11 mouse cellular contexts compared by ENCODE assay signal in genomic region chr8:126162748-126163371, GRCm38 (mm10).
DNase-seq lines count a peak whose midpoint lies in the region; ATAC-seq and TF ChIP-seq lines count a peak whose summit lies in the region.
"Had no signal": no experiment of that assay in that cellular context is flagged by ENCODE, and none has a peak within 500 bp of the region (broad histone marks: within the 10 kb centered on the region; RNA-seq: fewer than 3 reads in every experiment).

No protein-coding gene starts in this region.

- no peak overlapping the region for H3K4me3 ChIP-seq in heart, adult 2 months
- H3K4me3 ChIP-seq: heart, embryonic 15.5 days had no signal

- DNase-seq in cerebellum, adult 9-11 months: peak; percentile 92
- DNase-seq in layer of hippocampus, postnatal 10 days (ENCODE audit: low spot score in 2 of 2): peak; percentile 64 to 65
- peak; percentile 80 to 89 for DNase-seq in right cerebral cortex, postnatal 10 days (ENCODE audit: low spot score in 2 of 2)
- no peak for DNase-seq in retina, postnatal 1 day
- no peak for DNase-seq in heart, adult 2 months
- DNase-seq: spleen, adult 18-20 months had no signal

- no peak overlapping the region for H3K27ac ChIP-seq in heart, adult 2 months
- H3K27ac ChIP-seq: heart, embryonic 15.5 days; macrophage had no signal

- H3K79me2 ChIP-seq in heart, adult 2 months (replicated peaks; ENCODE audit: control insufficient read depth, insufficient read depth, low read length): no peaks in the 10 kb centered on the region

- intact Hi-C loops in heart, adult 2 months (cut with DNase I): loop anchor here (10.0 kb wide), 1 partner anchor 542 kb away; no protein-coding TSS in a partner anchor

- 41% methylated on average over 11 of the region's 11 CpGs for WGBS in heart, adult 2 months

- no peak overlapping the region for H3K9ac ChIP-seq in heart, adult 2 months (ENCODE audit: low read depth, low read length)
- H3K9ac ChIP-seq: heart, embryonic 15.5 days had no signal

- no peaks in the 10 kb centered on the region for H3K36me3 ChIP-seq in heart, adult 2 months (ENCODE audit: control insufficient read depth, insufficient read depth, low read length)
- H3K36me3 ChIP-seq: heart, embryonic 15.5 days had no signal

- H3K4me1 ChIP-seq in heart, adult 2 months (ENCODE audit: control insufficient read depth, insufficient read depth, low read length): no peaks in the 10 kb centered on the region

- ATAC-seq in frontal cortex, adult (ENCODE audit: low TSS enrichment): peak; percentile 92
- ATAC-seq in inflammation-experienced regulatory T-cells, adult 6 months: no peak
- ATAC-seq: Patski had no signal

- no peaks in the 10 kb centered on the region for H3K27me3 ChIP-seq in heart, adult 2 months (ENCODE audit: control insufficient read depth, insufficient read depth, low read length)
- H3K27me3 ChIP-seq: heart, embryonic 15.5 days had no signal

- no peak for TF ChIP-seq CTCF in heart, adult 2 months (IDR thresholded peaks at IDR 0.05)

- TF ChIP-seq EP300 in heart, adult 2 months (IDR thresholded peaks at IDR 0.05; ENCODE audit: insufficient read depth, low read depth, low read length): no peak

- TF ChIP-seq POLR2A in heart, adult 2 months (IDR thresholded peaks at IDR 0.05; ENCODE audit: insufficient read depth, low read depth, low read length): no peak

Comparison
In these comparisons a context has a peak if more than half of its experiments do, and no peak if none do; other contexts are left out.
1. DNase-seq: peak in cerebellum, adult 9-11 months (single experiment), layer of hippocampus, postnatal 10 days (2 of 2) and right cerebral cortex, postnatal 10 days (2 of 2); none in retina, postnatal 1 day (single experiment) and heart, adult 2 months (0 of 2).